Mouse (Mus musculus): ENCODE measurements at regions not wholly inside any gene's neighbourhood (a gene's known extent, or its start where the extent isn't known, plus 50 kb on each side); places are given as distances from the start of the nearest gene placed in this dataset.
A peak's percentile ranks its signal among the peaks of the same experiment; 100 is the strongest.
"Not testable (repeated sequence)": the region's sequence is repeated elsewhere in the genome, so short reads cannot be mapped to it uniquely, and the experiment has no call there.

GRCm38 (mm10) chrX:14792261-14792660, 581.3 kb downstream of the H2al1n start:
- DNase-seq, result not testable (repeated sequence)

GRCm38 (mm10) chrX:14835862-14836261, 624.9 kb downstream of the H2al1n start:
- no peak for DNase-seq

- no peak for DNase-seq
Measured at GRCm38 (mm10) chrX:14839740-14840419, 628.9 kb downstream of the H2al1n start.

- DNase-seq, result no peak
Measured at GRCm38 (mm10) chrX:14840420-14840757, 629.4 kb downstream of the H2al1n start.

GRCm38 (mm10) chrX:14845353-14845752, 634.4 kb downstream of the H2al1n start:
- DNase-seq, result peak; percentile 23

- DNase-seq, result peak; percentile 18
Measured at GRCm38 (mm10) chrX:14884612-14885011, 673.7 kb downstream of the H2al1n start.
